Mouse (Mus musculus) telencephalon, adult 2 months (tissue): ENCODE data around the gene Haus7.

ENCODE experiments used
- DNase-seq: peaks from one replicate; pipeline ENCODE4 v3.0.0-alpha.2; 2011; ENCODE audit warnings: low read depth, low spot score

The Haus7 gene

DNA sequence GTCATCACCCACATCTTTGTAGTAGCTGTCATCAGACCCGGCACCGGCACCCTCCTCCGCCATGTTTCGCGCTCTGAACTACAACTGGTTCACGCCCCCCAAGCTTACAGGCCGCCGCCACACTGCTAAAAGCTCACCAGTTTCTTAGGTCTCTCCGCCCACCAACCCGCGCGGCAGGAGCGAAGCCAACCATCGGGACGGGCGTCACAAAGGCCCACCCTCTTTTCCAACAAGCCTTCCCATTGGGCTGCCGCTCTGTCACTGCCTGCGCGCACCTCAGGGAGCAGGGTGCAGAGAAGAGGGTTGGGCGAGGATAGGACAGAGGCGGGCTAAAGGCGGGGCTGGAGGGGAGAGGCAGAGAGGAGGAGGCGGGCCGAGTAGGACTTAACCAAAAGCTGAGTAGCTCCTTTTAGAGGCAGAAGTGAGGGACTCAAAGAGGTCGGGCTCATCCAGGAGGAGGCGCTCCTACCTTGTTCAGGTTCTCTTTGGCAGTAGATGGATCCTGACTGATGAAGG is at the start of gene Haus7:
Gene Haus7 (minus strand): TSS at position 168 of the 516 bp plus-strand sequence.
- DNase-seq = peak; percentile 91

GRCm38 (mm10) chrX:73506577-73506976 is 47.7 kb upstream of the Haus7 start:
- no peak for DNase-seq

DNA sequence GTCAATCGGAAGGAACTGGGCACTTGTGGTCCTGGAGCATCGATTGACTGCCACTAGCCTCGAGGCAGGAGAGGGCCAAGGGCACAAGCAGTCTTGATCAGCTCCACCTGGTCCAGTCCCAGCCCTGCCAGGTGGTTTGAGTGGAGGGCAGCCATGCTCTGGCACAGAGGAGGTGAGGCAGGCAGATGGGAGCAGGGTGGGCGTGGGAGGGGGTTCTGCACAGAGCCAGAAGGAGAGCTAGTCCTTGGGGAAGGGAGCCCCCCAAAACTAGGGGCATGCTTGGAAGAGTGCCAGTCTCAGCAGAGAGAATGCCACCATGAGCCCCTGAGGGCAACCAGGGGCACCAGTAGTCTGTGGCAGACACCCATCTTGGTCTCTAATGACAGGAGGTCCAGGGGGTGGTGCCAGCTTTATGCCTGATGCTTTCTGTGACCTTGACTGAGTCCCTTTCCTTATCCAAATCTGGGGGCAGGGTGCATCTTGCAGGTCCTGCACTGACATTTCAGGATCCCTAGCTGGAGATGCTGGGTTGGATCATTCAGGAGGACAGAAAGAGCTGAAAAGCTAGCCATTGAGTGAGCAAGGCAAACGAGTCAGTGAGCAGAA is 46.4 kb upstream of the Haus7 start:
- DNase-seq = no peak

DNA sequence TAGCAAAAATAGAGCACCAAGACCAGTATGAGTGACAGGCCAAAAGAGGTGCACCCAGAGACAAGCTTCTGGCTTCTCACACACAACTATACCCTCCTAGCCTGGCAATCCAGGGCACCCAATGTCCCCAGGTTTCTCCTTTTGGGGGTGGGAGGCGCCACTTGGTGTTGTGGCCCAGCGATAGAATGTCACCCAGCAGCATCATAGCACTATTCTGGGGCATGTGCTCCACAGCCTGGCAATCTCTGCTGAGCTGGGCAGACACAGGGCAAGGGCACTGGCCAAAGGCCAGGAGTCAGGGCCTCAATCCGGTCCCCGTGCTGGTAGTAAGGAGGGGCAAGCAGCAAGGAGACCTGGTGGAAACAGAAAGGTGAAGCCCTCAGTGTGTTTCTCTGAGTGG is 37.9 kb upstream of the Haus7 start:
- DNase-seq = no peak

- peak; percentile 33 for DNase-seq
These were observed 34.7 kb upstream of the Haus7 start for GRCm38 (mm10) chrX:73493567-73493966.

- no peak for DNase-seq
These were observed 32.0 kb upstream of the Haus7 start for GRCm38 (mm10) chrX:73490804-73491203.

DNA sequence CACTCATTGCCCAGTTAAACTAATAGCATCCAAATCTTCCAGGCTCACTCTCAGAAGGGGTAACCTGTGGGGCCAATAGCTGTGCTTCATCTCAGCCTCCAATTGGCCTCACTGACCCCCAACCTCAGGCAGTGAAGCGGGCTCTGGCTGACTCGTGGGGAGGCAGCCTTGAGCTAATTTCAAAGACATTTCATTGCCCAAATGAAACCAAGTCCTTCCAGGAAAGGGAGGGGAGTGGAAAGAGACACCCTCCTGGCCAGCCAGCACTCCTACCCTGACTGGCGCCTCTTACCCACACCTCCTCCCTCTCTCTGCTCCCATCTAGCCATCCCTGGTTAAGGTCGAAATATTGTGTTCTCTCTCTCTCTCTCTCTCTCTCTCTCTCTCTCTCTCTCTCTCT is 31.3 kb upstream of the Haus7 start:
- DNase-seq = no peak

DNA sequence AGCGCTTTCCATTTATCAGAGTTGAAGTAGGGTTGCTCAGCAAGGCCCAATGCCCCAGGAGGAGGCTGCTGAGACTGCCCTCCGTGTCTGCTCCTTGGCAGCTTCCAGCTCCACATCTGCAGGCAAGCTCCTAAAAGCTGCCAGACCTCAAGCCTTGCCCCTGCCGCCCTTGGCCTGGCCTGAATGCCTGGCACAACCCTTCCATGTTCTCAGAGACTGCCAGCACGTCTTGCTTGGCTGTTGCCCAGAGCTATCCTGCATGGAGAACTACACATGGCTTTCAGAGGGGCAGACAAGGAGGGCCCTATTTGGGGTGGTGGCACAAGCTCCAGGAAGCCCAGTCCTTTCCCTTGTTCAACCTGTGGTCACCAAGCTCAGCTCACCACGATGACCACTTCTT is 28.1 kb upstream of the Haus7 start:
- DNase-seq = no peak

- DNase-seq = no peak
These were observed 26.0 kb upstream of the Haus7 start for GRCm38 (mm10) chrX:73484870-73485269.

GRCm38 (mm10) chrX:73484076-73484475 is 25.2 kb upstream of the Haus7 start:
- DNase-seq = no peak

DNA sequence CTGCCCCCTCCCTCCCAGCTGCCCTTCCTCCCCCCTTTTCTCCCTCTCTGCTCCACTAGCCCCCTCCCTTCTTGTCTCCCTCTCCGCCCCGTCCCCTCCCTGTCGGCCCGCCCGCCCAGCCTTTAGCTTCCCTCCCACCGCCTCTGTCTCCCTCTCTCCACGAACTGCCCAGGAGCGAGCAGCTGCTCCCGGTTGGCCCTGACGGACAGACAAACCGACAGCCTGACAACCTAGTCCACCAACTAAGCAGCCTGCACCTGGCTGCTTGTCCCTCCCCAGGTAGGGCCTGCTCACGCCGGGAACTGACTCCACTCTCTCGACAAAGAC is 24.6 kb upstream of the Haus7 start, which contains the start of gene Bgn:
Gene Bgn (plus strand): TSS at position 119 of the 327 bp plus-strand sequence.
- no peak for DNase-seq

DNA sequence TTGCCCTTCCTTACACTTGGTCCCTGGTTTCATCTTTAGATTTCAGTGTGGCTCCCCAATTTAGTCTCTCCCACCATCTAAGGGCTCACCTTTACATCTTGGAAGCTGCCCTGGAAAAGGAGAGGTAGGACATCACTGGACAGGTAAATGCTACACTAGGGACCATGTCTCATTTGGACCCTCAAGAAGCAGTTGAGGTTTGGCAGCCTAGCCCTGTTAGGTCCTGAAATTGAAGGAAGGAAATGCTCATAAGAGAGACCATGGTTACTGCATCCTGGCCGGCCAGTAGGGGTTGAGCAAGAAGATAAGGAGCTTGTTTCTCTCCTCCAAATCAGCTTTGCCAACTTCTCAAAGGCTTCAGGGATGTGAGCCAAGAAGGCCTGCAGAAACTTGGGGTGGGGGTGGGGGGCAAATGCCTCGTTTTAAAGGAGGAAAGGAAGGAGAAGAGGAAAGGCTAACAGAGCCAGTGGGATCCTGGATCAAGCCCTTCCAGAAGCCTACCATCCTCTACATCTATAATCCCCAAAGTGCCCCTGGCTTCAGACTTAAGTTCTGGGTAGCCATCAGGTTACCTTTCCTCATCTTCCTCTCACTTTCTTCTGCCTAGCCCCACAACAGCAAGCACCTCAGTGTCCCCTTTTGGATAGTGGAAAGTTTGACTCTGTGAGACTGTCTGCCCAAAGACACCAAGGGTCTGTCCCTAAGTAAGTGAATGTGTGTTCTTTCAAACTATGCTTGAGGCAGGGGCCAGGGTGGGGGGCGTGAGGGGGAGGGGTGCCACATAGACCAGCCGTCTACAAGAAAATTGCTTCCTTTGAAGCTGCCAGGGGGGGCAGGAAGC is 24.0 kb upstream of the Haus7 start:
- no peak for DNase-seq

DNA sequence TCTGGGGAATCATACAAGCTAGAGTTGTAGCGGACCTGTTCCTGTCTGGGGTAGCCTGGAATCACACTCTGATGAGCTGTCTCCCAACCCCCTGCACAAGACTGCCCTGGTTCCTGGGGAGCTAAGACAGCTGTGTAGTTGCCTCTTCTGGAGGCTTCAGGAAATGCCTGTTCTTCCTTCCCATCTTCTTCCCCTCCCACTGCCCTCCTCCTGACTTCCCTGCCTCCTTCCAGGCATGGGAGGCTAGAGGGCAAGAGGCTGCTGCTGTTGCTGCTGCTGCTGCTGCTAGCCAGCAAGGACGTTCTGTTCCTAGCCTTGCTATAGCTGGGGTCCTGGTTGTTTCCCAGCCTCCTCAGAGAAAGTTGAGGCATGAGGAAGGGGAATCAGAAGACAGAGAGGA is 21.5 kb upstream of the Haus7 start:
- DNase-seq = no peak

GRCm38 (mm10) chrX:73479656-73480055 is 20.8 kb upstream of the Haus7 start:
- DNase-seq = no peak

- DNase-seq = no peak
These were observed 18.7 kb upstream of the Haus7 start for GRCm38 (mm10) chrX:73477500-73477899.

DNA sequence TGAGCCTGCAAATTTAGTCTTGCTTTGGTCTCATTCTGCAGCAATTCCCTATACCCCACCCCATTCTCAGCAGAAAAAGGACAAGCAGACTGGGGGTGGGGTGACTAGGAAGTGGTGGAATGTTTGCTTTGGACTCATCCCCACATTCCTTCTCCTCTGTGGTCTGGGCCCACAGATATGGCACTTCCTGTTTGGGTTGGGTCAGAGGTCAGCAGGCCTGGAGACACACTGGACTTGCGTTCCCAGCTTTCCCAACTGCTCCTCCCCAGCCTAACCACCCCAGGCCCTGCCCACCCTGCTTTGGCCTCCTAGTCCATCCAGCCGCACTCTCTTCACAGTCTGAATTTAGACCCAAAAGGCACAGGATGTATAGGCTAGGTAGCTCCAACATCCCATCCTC is 17.8 kb upstream of the Haus7 start:
- no peak for DNase-seq

DNA sequence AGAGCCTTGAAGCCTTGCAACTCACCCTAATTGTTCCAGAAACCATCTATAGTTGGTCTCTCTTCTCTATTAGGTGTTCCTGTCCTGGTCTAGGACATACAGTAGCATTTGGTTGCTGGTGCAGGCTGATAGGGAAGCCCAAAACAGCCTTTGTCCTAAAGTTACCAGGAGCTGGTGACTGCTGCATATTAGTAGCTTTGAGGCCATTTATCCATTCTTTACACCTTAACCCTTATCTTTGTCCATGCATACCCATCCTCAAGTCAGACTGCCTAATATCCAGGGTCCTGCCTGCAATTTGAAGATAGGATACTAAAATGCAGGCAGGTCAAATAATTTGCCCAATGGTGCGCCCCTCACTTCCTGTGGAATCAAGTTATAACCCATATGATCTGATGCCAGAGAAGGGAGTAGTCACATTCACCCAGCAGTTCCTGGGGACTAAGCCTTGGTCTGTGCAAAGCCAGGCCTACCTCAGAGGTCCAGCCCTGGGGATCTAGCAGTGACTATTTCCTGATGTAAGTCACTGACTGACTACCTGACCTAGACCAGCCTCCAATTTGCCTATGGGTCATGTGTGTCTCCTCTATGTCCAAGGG is 16.9 kb upstream of the Haus7 start:
- DNase-seq = no peak

DNA sequence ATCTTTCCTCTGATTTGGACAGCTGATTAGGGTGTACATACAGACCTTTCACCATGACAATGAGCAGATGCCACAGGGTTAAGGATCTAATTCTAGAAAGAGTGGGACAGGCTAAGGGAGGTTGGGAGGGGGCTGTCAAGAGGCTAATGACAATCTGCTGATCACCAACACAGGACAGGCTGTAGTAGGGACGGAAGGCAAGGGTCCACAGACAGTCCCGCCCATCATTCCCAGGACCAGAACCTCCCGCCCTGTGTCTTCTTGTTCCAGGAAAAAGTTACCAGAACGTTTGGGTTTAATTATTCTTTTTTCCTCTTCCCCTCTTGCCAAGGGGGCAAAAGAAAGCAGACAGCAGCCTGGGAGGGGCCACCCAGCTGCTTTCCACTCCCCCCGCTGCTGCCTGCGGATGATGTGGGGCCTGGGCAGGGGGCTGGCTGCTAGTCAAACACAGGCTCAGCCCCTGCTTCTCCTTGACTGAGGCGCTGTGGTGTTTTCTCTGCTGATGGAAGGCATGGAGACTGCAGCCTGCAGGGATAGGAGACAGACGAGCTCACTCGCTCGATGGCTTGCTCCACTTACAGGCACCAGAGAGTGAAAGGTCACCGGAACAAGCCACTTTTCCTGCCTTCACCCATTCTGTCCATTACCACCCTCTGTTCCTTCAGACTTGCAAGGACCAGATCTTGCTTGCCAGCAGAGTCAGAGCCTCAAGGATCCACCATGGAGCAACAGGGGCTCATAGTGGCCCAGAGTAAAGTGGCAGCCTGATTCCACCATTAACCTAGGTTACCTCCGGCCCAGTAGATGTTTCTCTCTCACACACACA is 15.7 kb upstream of the Haus7 start:
- no peak for DNase-seq

DNA sequence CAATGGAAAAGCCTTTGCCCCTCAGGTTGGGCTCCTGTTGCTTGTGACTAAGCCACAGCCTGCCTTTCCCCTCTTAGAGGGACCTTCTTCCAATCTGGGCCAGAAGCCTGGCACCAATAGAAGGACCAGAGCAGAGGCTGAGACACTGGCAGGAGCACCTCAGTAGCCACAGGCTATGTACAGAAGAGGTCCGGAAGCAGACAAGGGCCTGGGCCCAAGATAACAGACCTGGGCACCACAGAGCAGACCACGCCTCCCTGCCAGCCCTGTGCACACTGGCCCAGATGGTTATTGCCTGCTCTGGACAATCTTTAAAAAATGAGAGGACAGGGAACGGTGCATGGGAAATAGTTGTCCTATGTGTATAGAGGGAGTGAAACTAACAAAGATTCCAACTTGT is 12.9 kb upstream of the Haus7 start:
- DNase-seq = no peak

DNA sequence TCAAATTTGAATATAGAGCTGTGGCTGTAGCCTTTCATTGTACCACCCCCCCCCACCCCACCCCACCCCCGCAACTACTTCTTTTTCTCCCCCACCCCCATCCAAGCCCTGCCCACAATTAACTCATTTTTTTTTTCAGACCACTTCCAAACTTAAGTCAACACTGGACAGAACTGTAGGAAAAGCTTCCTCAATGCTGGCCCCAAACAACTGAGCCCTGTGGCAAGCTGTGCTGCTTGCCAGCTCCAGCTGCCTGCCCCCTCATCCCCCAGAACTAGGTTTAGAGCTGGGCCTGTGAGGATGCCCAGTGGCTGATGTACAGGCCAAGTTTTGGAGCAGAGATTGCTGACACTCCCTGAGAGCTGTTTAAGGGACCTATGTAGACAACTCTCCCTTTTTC is 9.9 kb upstream of the Haus7 start:
- DNase-seq = no peak

GRCm38 (mm10) chrX:73468330-73468729 is 9.5 kb upstream of the Haus7 start:
- no peak for DNase-seq
